Mouse (Mus musculus) retina, adult 2 months (tissue): Measurements from ENCODE around the gene Itga6.
"Not testable (repeated sequence)": the region's sequence is repeated elsewhere in the genome, so short reads cannot be mapped to it uniquely, and the experiment has no call there.

Source experiments
- DNase-seq: peaks from one replicate; pipeline ENCODE4 v3.0.0-alpha.2; 2012; ENCODE audit warnings: low read depth, low spot score

Itga6 gene

GRCm38 (mm10) chr2:71745610-71746374 is at the start of gene Itga6:
Gene Itga6, plus strand, starts transcription at chr2:71745616.
- no peak for DNase-seq

- DNase-seq: no peak
Measured at GRCm38 (mm10) chr2:71696776-71697175, 48.6 kb upstream of the Itga6 start.

GRCm38 (mm10) chr2:71697408-71698336 is 47.7 kb upstream of the Itga6 start:
- no peak for DNase-seq

- no peak for DNase-seq
Measured at GRCm38 (mm10) chr2:71698366-71698765, 47.0 kb upstream of the Itga6 start.

GRCm38 (mm10) chr2:71698942-71699341 is 46.5 kb upstream of the Itga6 start:
- no peak for DNase-seq

- DNase-seq: no peak
Measured at GRCm38 (mm10) chr2:71701341-71701740, 44.1 kb upstream of the Itga6 start.

- DNase-seq: no peak
Measured at GRCm38 (mm10) chr2:71704309-71704708, 41.1 kb upstream of the Itga6 start.

GRCm38 (mm10) chr2:71708886-71709285 is 36.5 kb upstream of the Itga6 start:
- DNase-seq: no peak

- DNase-seq: no peak
Measured at GRCm38 (mm10) chr2:71711640-71712039, 33.8 kb upstream of the Itga6 start.

- no peak for DNase-seq
Measured at GRCm38 (mm10) chr2:71714416-71714815, 31.0 kb upstream of the Itga6 start.

GRCm38 (mm10) chr2:71719005-71719386 is 26.4 kb upstream of the Itga6 start:
- no peak for DNase-seq

- DNase-seq: no peak
Measured at GRCm38 (mm10) chr2:71719387-71720034, 25.9 kb upstream of the Itga6 start.

GRCm38 (mm10) chr2:71720556-71720955 is 24.9 kb upstream of the Itga6 start:
- DNase-seq: not testable (repeated sequence)

- no peak for DNase-seq
Measured at GRCm38 (mm10) chr2:71722913-71723312, 22.5 kb upstream of the Itga6 start.

GRCm38 (mm10) chr2:71723623-71724022 is 21.8 kb upstream of the Itga6 start:
- no peak for DNase-seq

- no peak for DNase-seq
Measured at GRCm38 (mm10) chr2:71724028-71724427, 21.4 kb upstream of the Itga6 start.

GRCm38 (mm10) chr2:71725446-71725845 is 20.0 kb upstream of the Itga6 start:
- DNase-seq: no peak

GRCm38 (mm10) chr2:71726883-71727676 is 18.3 kb upstream of the Itga6 start:
- DNase-seq: no peak

GRCm38 (mm10) chr2:71728341-71728740 is 17.1 kb upstream of the Itga6 start:
- no peak for DNase-seq

GRCm38 (mm10) chr2:71728796-71729195 is 16.6 kb upstream of the Itga6 start:
- no peak for DNase-seq
